7 mouse cellular contexts compared by ENCODE assay signal in the genomic region with DNA sequence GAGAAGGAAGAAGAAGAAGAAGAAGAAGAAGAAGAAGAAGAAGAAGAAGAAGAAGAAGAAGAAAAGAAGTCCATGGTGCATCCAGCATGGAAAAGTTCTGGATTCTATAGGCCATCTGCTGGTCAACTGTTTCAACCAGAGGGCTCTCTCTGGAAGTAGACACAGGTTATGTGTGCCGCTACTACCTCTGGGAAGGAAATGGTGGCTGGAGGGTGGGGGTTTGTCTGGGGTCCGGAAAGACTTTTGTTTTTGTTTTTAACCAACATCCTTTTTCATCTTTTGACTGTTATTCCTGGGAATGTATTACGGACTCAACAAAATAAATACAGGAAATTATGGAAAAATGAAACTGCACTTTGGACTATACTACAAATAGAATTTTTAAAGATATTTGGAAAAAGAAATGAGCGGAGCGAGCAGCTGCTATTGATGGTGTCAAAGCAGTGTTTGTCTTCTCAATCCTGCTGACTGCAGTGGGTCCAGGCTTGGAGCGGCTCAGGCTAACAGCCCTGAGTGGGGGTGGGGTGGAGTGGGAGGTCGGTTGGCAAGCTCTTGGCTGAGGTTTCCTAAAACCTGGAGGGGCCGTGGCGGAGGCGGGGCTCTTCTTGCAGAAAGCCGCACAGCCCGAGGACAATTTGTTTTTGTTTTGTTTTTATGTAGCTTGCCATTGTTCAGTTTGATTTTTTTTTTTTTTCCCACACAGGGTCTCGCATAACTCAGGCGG. TPM values are rescaled to one million over a fixed set of nuclear protein-coding genes. Genes with fewer than 3 reads are reported as not detected.
DNase-seq lines count a peak whose midpoint lies in the region; ATAC-seq and TF ChIP-seq lines count a peak whose summit lies in the region.

No protein-coding gene starts in this region.

- no peak overlapping the region for H3K27ac ChIP-seq in spleen, adult 2 months (ENCODE audit: insufficient read depth, low read length)
- H3K27ac ChIP-seq in brown adipose tissue, adult 24 weeks (replicated peaks; ENCODE audit: low read depth, low read length): peak overlapping the region; percentile 42
- H3K27ac ChIP-seq in midbrain, embryonic 12.5 days (replicated peaks): no peak overlapping the region

- no peak for TF ChIP-seq CTCF in spleen, adult 2 months (IDR thresholded peaks at IDR 0.05; ENCODE audit: extremely low read depth, insufficient read depth, insufficient read length, insufficient replicate concordance)

- no peaks in the 10 kb centered on the region for H3K9me3 ChIP-seq in midbrain, embryonic 12.5 days

- 0 out of 2 replicates have a peak overlapping the region, but pooled peaks have one; percentile 34 for H3K9ac ChIP-seq in midbrain, embryonic 12.5 days (replicated peaks)

- no peak for DNase-seq in spleen, adult 2 months (ENCODE audit: low read depth in 1 of 2, low spot score in 2 of 2)
- DNase-seq in spleen, postnatal 36 days (ENCODE audit: low spot score in 2 of 2): no peak
- peak; percentile 58 for DNase-seq in heart, postnatal 4 days
- peak; percentile 74 for DNase-seq in left cerebral cortex, postnatal 4 days

- peaks cover 6% of the 10 kb centered on the region; the same call in 1 of the 2 replicates for H3K4me1 ChIP-seq in spleen, adult 2 months (ENCODE audit: control insufficient read depth, insufficient read depth, insufficient read length)
- H3K4me1 ChIP-seq in brown adipose tissue, adult 24 weeks (ENCODE audit: control insufficient read depth, insufficient read depth, insufficient read length, low read length): peaks cover 7% of the 10 kb centered on the region
- peaks cover 31% of the 10 kb centered on the region for H3K4me1 ChIP-seq in midbrain, embryonic 12.5 days

- WGBS in spleen, adult 2 months: 13% methylated on average over 14 of the region's 14 CpGs
- WGBS in midbrain, embryonic 12.5 days: 23% methylated on average over 14 of the region's 14 CpGs

- H3K4me2 ChIP-seq in midbrain, embryonic 12.5 days (replicated peaks): peak overlapping the region; percentile 41

- ATAC-seq in midbrain, embryonic 12.5 days (ENCODE audit: low FRiP score, low read depth): no peak
- no peak for ATAC-seq in erythroid progenitor cell, adult 5-6 weeks (replicated peaks; ENCODE audit: low FRiP score, poor library complexity, severe bottlenecking)

- no peak for TF ChIP-seq POLR2A in spleen, adult 2 months (IDR thresholded peaks at IDR 0.05; ENCODE audit: low read depth, low read length)

- no peaks in the 10 kb centered on the region for H3K36me3 ChIP-seq in spleen, adult 2 months (ENCODE audit: control insufficient read depth, insufficient read depth, low read length)
- no peaks in the 10 kb centered on the region for H3K36me3 ChIP-seq in midbrain, embryonic 12.5 days

- H3K4me3 ChIP-seq in spleen, adult 2 months (ENCODE audit: extremely low read depth, insufficient read depth, insufficient read length): peak overlapping the region; percentile 45
- H3K4me3 ChIP-seq in brown adipose tissue, adult 24 weeks (ENCODE audit: insufficient read depth, low read depth, low read length): peak overlapping the region; percentile 58
- no peak overlapping the region for H3K4me3 ChIP-seq in midbrain, embryonic 12.5 days

- intact Hi-C loops in left cerebral cortex, postnatal 4 days (cut with DNase I): no loop called here

- H3K27me3 ChIP-seq in spleen, adult 2 months (ENCODE audit: control insufficient read depth, insufficient read depth, low read length): peaks cover 4% of the 10 kb centered on the region; the same call in 1 of the 2 replicates
- H3K27me3 ChIP-seq in midbrain, embryonic 12.5 days: peaks cover 51% of the 10 kb centered on the region

RNA-seq across cellular contexts. Expression of a gene that starts 12.8 kb away (rescaled TPM):
- 7.6 and 8.0 TPM in 2 replicates for polyA plus RNA-seq in spleen, adult 2 months (2012; rRNA removed)
- 36.2 and 74.0 TPM in 2 replicates for polyA plus RNA-seq in brown adipose tissue, adult 24 weeks (2012; ENCODE audit: insufficient read depth, insufficient read length, missing spikeins)
- total RNA-seq in heart, postnatal 4 days (2021): 10 to 100 TPM; 55.9 to 57.1 TPM
- 10 to 100 TPM; 29.6 to 34.4 TPM for total RNA-seq in left cerebral cortex, postnatal 4 days (2021)
- polyA plus RNA-seq in midbrain, embryonic 12.5 days (2016; fragmentation: Nextera tagmentation; extraction: Ambion mirVana): 23.5 and 24.8 TPM in 2 replicates
- total RNA-seq in erythroid progenitor cell, adult 5-6 weeks (2015; ENCODE audit: low replicate concordance): 0.84 and 2.5 TPM in 2 replicates
- total RNA-seq in erythroid progenitor cell, adult 5-6 weeks (2017; ENCODE audit: low replicate concordance): 2.3 TPM in 1 of 2 replicates, not detected in the other

RNA-seq across cellular contexts. Expression of a gene that starts 36.0 kb away (rescaled TPM):
- polyA plus RNA-seq in spleen, adult 2 months (2012; rRNA removed): 4.9 and 5.2 TPM in 2 replicates
- polyA plus RNA-seq in brown adipose tissue, adult 24 weeks (2012; ENCODE audit: insufficient read depth, insufficient read length, missing spikeins): 0.32 TPM in 1 of 2 replicates, not detected in the other
- total RNA-seq in heart, postnatal 4 days (2021): under 1 TPM; 0.47 to 0.57 TPM
- total RNA-seq in left cerebral cortex, postnatal 4 days (2021): 1 to 10 TPM in 1 of 2 experiments, under 1 TPM in 1; 0.54 to 1.0 TPM
- 0.29 TPM in 1 of 2 replicates, not detected in the other for polyA plus RNA-seq in midbrain, embryonic 12.5 days (2016; fragmentation: Nextera tagmentation; extraction: Ambion mirVana)
- total RNA-seq in erythroid progenitor cell, adult 5-6 weeks (2015; ENCODE audit: low replicate concordance): 15.9 and 22.7 TPM in 2 replicates
- 22.2 and 28.0 TPM in 2 replicates for total RNA-seq in erythroid progenitor cell, adult 5-6 weeks (2017; ENCODE audit: low replicate concordance)

RNA-seq across cellular contexts. Expression of a gene that starts 45.5 kb away (rescaled TPM):
- polyA plus RNA-seq in spleen, adult 2 months (2012; rRNA removed): 189 and 210 TPM in 2 replicates
- 105 and 132 TPM in 2 replicates for polyA plus RNA-seq in brown adipose tissue, adult 24 weeks (2012; ENCODE audit: insufficient read depth, insufficient read length, missing spikeins)
- total RNA-seq in heart, postnatal 4 days (2021): 100 to 1,000 TPM; 224 to 227 TPM
- total RNA-seq in left cerebral cortex, postnatal 4 days (2021): 100 to 1,000 TPM; 220 to 228 TPM
- 730 and 734 TPM in 2 replicates for polyA plus RNA-seq in midbrain, embryonic 12.5 days (2016; fragmentation: Nextera tagmentation; extraction: Ambion mirVana)
- total RNA-seq in erythroid progenitor cell, adult 5-6 weeks (2015; ENCODE audit: low replicate concordance): 336 and 352 TPM in 2 replicates
- 441 and 499 TPM in 2 replicates for total RNA-seq in erythroid progenitor cell, adult 5-6 weeks (2017; ENCODE audit: low replicate concordance)

Comparison
In these comparisons a context has a peak if more than half of its experiments do, and no peak if none do; other contexts are left out.
1. DNase-seq: peak in heart, postnatal 4 days (single experiment) and left cerebral cortex, postnatal 4 days (single experiment); none in spleen, adult 2 months (0 of 2) and spleen, postnatal 36 days (0 of 2).
2. RNA of a gene that starts 12.8 kb away (total RNA-seq): 55.9 to 57.1 TPM in heart, postnatal 4 days and 29.6 to 34.4 TPM in left cerebral cortex, postnatal 4 days; 0.84 to 2.5 TPM in erythroid progenitor cell, adult 5-6 weeks; every median in the first group is over 4 times any median in the second.
3. RNA of a gene that starts 36.0 kb away (total RNA-seq): 15.9 to 28.0 TPM in erythroid progenitor cell, adult 5-6 weeks; 0.54 to 1.0 TPM in left cerebral cortex, postnatal 4 days and 0.47 to 0.57 TPM in heart, postnatal 4 days; every median in the first group is over 4 times any median in the second.